Mouse (Mus musculus) liver, adult 2 months (tissue): ENCODE measurements around the gene Cbr4. TPM values are rescaled to one million over a fixed set of nuclear protein-coding genes. Genes with fewer than 3 reads are reported as not detected.

Experiments
- DNase-seq: peaks from one replicate; pipeline ENCODE4 v3.0.0-alpha.2; 2011; ENCODE audit warnings: low read depth, low spot score; ENCODE audit errors: extremely low read depth
- H3K27ac ChIP-seq: fragments of 200-500 bp; replicated peaks from 2 replicates; pipeline ENCODE4 v1.5.1; 2012; ENCODE audit warnings: low read depth, mild to moderate bottlenecking, control low read depth, inconsistent platforms, low read length; ENCODE audit not compliant: insufficient read depth
- H3K27me3 ChIP-seq: fragments of 200-500 bp; 2 replicates; pipeline ENCODE4 v1.6.1; 2012; ENCODE audit warnings: mild to moderate bottlenecking, moderate library complexity, low read length, inconsistent platforms; ENCODE audit not compliant: control insufficient read depth, insufficient read depth
- H3K36me3 ChIP-seq: fragments of 200-500 bp; 2 replicates; pipeline ENCODE4 v1.6.1; 2012; ENCODE audit warnings: low read length, inconsistent platforms; ENCODE audit not compliant: control insufficient read depth, insufficient read depth
- H3K4me1 ChIP-seq: fragments of 200-500 bp; 2 replicates; pipeline ENCODE4 v1.6.1; 2011; ENCODE audit warnings: low read length; ENCODE audit not compliant: control insufficient read depth, insufficient read depth
- H3K4me3 ChIP-seq: fragments of 200-500 bp; 2 replicates; pipeline ENCODE4 v1.5.1; 2011; ENCODE audit warnings: low read depth, mild to moderate bottlenecking, control low read depth, low read length, moderate library complexity; ENCODE audit not compliant: insufficient read depth
- H3K79me2 ChIP-seq: fragments of 200-500 bp; 2 replicates; pipeline ENCODE4 v1.6.1; 2012; ENCODE audit warnings: inconsistent platforms, mild to moderate bottlenecking, low read length, moderate library complexity; ENCODE audit not compliant: control insufficient read depth, insufficient read depth
- H3K9ac ChIP-seq: fragments of 200-500 bp; 2 replicates; pipeline ENCODE4 v1.6.1; 2012; ENCODE audit warnings: low read depth, mild to moderate bottlenecking, control low read depth, inconsistent platforms, low read length
- CTCF ChIP-seq: fragments of 200-500 bp; IDR thresholded peaks from 2 replicates; pipeline ENCODE4 v1.5.1; 2011; ENCODE audit warnings: low read depth, low read length, control low read depth
- POLR2A ChIP-seq: fragments of 200-500 bp; IDR thresholded peaks from 2 replicates; pipeline ENCODE4 v1.6.1; 2011; ENCODE audit warnings: low read length, control low read depth; ENCODE audit not compliant: insufficient read depth; ENCODE audit errors: extremely low read depth
- WGBS: fragments of 180-500 bp; shearing (Covaris S2); methylation state at CpG from one replicate; pipeline ENCODE4 v1.1.7; 2018; 5-methylcytosine and 5-hydroxymethylcytosine counted together
- polyA plus RNA-seq: library from polyadenylated mRNA; depleted of rRNA; stranded (reverse); fragments of >200 nt; gene quantifications from 2 replicates; pipeline ENCODE4 v1.2.3, GENCODE M21; 2012
- total RNA-seq: library from RNA; depleted of rRNA; stranded (reverse); fragments of >200 nt; gene quantifications from 2 replicates; pipeline ENCODE4 v1.2.3, GENCODE M21; 2014

The Cbr4 gene
- total and polyA plus RNA-seq, 2 experiments = 10.7 to 22.0 TPM

DNA sequence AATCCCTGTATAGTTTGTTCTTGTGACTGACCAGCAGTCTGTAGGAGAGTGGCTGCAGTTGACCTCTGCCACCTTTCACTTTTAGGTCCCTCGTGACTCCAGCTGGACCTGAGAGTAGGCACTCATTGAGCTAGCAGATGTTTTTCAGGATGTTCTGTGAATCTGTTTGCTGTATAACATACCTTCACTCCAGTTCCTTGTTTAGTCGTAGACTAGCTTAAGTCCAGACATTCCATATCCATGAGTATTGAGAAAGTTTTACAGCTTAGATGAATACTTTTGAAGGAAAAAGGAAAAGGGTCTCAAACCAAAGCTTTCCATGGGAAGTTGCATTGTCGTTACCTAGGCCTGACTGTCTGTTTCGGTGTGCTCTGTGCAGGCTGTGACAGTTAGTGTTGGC is 9.6 kb downstream of the Cbr4 start:
- no peak overlapping the region for H3K4me3 ChIP-seq
- DNase-seq = no peak
- no peak for TF ChIP-seq CTCF
- TF ChIP-seq POLR2A = no peak
- WGBS = 69% methylated on average over 4 of the region's 4 CpGs
- H3K9ac ChIP-seq = no peak overlapping the region
- no peaks in the 10 kb centered on the region for H3K27me3 ChIP-seq
- H3K36me3 ChIP-seq = peaks cover 32% of the 10 kb centered on the region
- no peaks in the 10 kb centered on the region for H3K79me2 ChIP-seq
- no peak overlapping the region for H3K27ac ChIP-seq
- H3K4me1 ChIP-seq = peaks cover 1% of the 10 kb centered on the region; the same call in 1 of the 2 replicates

DNA sequence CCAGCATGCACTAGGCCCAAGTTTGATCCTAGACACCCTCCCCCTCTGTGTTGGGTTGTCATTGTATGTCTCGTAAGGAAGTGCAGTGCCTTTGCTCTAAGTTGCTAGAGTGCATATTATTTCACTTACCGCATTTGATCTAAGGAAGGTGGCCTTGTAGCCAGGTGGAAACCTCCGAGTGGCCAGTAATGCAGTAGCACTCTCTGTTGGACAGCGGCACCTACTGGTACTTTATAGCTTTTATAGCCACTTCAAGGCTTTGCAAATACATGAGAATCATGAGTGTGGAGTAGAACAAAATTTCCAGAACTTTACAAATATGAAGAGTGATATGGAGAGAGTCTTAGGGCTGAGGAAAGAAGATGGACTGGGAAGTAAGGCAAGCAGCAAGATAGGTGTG is 11.5 kb downstream of the Cbr4 start:
- no peaks in the 10 kb centered on the region for H3K79me2 ChIP-seq
- no peak overlapping the region for H3K4me3 ChIP-seq
- no peak overlapping the region for H3K9ac ChIP-seq
- H3K4me1 ChIP-seq = peaks cover 1% of the 10 kb centered on the region; the same call in 1 of the 2 replicates
- H3K36me3 ChIP-seq = peaks cover 23% of the 10 kb centered on the region
- no peak for DNase-seq
- TF ChIP-seq POLR2A (no peak), CTCF (peak; percentile 12; the same call in 1 of the 2 replicates)
- H3K27ac ChIP-seq = no peak overlapping the region
- WGBS = 82% methylated on average over 4 of the region's 4 CpGs
- no peaks in the 10 kb centered on the region for H3K27me3 ChIP-seq

DNA sequence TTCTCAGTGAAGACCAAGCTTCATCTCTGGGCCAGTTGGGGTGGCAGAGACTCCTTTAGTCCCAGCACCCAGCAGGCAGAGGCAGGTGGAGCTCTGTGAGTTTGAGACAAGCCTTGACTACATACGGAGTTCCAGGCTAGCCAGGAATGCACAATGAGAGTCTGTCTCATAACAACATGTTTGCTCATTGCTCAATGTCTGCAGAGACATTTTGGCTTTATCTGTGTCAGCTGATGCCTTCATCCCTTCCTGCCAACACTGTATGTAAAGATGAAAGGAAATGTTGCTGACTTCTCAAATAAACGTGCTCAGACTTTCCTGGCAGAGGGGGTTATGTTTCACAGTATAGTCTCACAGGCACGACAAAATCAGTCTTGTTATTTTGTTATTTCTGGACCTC is 13.4 kb downstream of the Cbr4 start:
- Histone ChIP-seq H3K27ac (no peak overlapping the region), H3K4me3 (no peak overlapping the region), H3K36me3 (peaks cover 18% of the 10 kb centered on the region), H3K4me1 (peaks cover 1% of the 10 kb centered on the region; the same call in 1 of the 2 replicates), H3K79me2 (no peaks in the 10 kb centered on the region), H3K27me3 (no peaks in the 10 kb centered on the region), H3K9ac (no peak overlapping the region)
- peak; percentile 47 for DNase-seq
- TF ChIP-seq CTCF (no peak), POLR2A (no peak)
- 6% methylated on average over 3 of the region's 3 CpGs for WGBS

DNA sequence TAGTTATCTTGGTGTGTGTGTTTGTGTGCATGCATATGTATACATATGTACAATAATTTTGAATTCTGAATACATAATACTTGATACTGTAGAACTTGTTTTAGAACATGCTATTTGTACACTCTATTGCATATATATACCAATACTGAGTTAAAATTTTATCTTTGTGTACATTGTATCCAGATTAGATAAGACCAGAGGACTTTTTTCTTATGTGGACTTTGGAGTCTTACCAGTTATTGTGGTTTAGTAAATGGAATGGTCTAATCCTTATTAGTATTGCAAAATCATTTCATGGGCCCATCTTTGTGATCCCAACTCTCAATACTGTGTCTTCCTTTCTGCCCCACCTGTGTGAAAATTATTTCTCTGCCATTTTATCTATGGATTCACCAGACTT is 14.7 kb downstream of the Cbr4 start:
- Histone ChIP-seq H3K27me3 (no peaks in the 10 kb centered on the region), H3K4me3 (no peak overlapping the region), H3K4me1 (peaks cover 1% of the 10 kb centered on the region; the same call in 1 of the 2 replicates), H3K36me3 (peaks cover 13% of the 10 kb centered on the region), H3K79me2 (no peaks in the 10 kb centered on the region), H3K9ac (no peak overlapping the region), H3K27ac (no peak overlapping the region)
- TF ChIP-seq CTCF (no peak), POLR2A (no peak)
- DNase-seq = no peak

DNA sequence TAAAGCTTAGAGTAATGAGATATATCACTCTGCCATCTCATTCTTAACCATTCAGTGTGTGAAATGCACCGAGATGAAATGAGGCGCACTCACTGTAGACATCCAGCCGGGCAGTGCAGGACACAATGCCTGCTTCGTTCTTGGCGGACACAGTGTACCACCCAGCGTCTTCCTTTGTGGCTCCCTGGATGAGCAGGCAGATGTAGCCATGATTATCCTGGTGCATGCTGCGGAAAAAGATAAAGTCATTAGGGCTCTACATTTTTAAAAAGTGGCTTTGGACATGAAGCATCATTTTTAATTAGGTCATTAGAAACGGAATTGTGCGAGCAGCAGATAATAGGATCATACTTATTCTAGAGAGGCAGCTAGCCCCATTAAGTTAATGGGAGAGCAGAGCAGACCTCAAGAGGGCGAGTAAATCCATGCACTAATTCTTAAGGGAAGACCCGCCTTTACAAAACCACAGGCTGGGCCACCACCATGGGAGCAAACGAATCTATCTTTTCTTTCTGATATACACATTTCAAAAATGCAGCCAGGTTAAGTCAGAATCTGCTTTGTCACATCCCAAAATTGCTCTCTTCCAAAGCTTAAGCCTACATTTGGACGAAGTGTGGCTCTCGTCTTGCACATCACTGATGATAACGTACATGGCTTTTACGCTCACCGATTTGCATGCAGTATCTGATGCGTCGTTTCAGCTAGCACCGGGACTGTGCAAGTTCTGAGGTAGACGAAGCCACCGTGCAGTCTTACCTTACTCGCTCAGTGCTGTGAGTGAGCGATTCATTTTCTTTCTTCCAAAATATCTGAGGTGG is 27.8 kb downstream of the Cbr4 start:
- TF ChIP-seq CTCF (no peak), POLR2A (no peak)
- Histone ChIP-seq H3K4me1 (peaks cover 5% of the 10 kb centered on the region; the same call in 1 of the 2 replicates), H3K79me2 (no peaks in the 10 kb centered on the region), H3K9ac (no peak overlapping the region), H3K36me3 (peaks cover 62% of the 10 kb centered on the region), H3K4me3 (no peak overlapping the region), H3K27ac (no peak overlapping the region), H3K27me3 (no peaks in the 10 kb centered on the region)
- WGBS = 96% methylated on average over 24 of the region's 24 CpGs
- DNase-seq = no peak
